Mouse (Mus musculus) liver, embryonic 14.5 days (tissue): ENCODE data around the gene Mei1. TPM values are rescaled to one million over a fixed set of nuclear protein-coding genes. Genes with fewer than 3 reads are reported as not detected.

ENCODE experiments used
- ATAC-seq: fragments of 200-750 bp; cut with Nextera tagmentation; 2 replicates; pipeline ENCODE4 v1.8.0; 2017; ENCODE audit warnings: moderate number of reproducible peaks, mild to moderate bottlenecking, moderate library complexity; ENCODE audit not compliant: insufficient read depth
- DNase-seq, 3 experiments: peaks; one replicate each; pipeline ENCODE4 v3.0.0-alpha.2; 2012 to 2013; ENCODE audit warnings: low read depth in 3 of 3, low spot score in 3 of 3
- H3K27ac ChIP-seq: fragments of 300-500 bp; sonication (generic); 2 replicates; pipeline ENCODE4 v1.5.1; 2014; ENCODE audit warnings: moderate library complexity, mild to moderate bottlenecking, control low read depth, inconsistent platforms
- H3K27me3 ChIP-seq: fragments of 300-500 bp; sonication (generic); 2 replicates; pipeline ENCODE4 v1.6.1; 2014; ENCODE audit warnings: mild to moderate bottlenecking, low read length, moderate library complexity; ENCODE audit not compliant: control insufficient read depth, insufficient read depth
- H3K36me3 ChIP-seq: fragments of 300-500 bp; sonication (generic); replicated peaks from 2 replicates; pipeline ENCODE4 v1.6.1; 2014; ENCODE audit warnings: low read depth; ENCODE audit not compliant: control insufficient read depth, insufficient read depth
- H3K4me1 ChIP-seq, 2 experiments: fragments of 200-500 bp in 1 of 2; fragments of 300-500 bp in 1 of 2; sonication (generic) in 1 of 2; replicated peaks; 2 replicates each; pipeline ENCODE4 v1.6.1; 2012 to 2014; ENCODE audit warnings: antibody characterized with exemption in 1 of 2, inconsistent platforms in 1 of 2, low read length in 1 of 2; ENCODE audit not compliant: control insufficient read depth in 2 of 2, insufficient read depth in 2 of 2
- H3K4me2 ChIP-seq: fragments of 300-500 bp; sonication (generic); 2 replicates; pipeline ENCODE4 v1.6.1; 2014; ENCODE audit warnings: low read depth, mild to moderate bottlenecking, control low read depth, moderate library complexity
- H3K4me3 ChIP-seq, 2 experiments: fragments of 200-500 bp in 1 of 2; fragments of 300-500 bp in 1 of 2; sonication (generic) in 1 of 2; 2 replicates each; pipeline ENCODE4 v1.5.1; 2012 to 2014; ENCODE audit warnings: low read depth in 2 of 2, low read length in 2 of 2, mild to moderate bottlenecking in 2 of 2, control low read depth in 1 of 2, inconsistent platforms in 1 of 2, moderate library complexity in 1 of 2; ENCODE audit not compliant: insufficient read depth in 1 of 2
- H3K9ac ChIP-seq: fragments of 300-500 bp; sonication (generic); replicated peaks from 2 replicates; pipeline ENCODE4 v1.6.1; 2014; ENCODE audit warnings: mild to moderate bottlenecking, control low read depth, moderate library complexity
- H3K9me3 ChIP-seq: fragments of 300-500 bp; sonication (generic); 2 replicates; pipeline ENCODE4 v1.6.1; 2016; ENCODE audit warnings: low read length, mixed read lengths; ENCODE audit not compliant: control insufficient read depth
- CTCF ChIP-seq: IDR thresholded peaks from 2 replicates; pipeline ENCODE4 v1.5.1; 2016; ENCODE audit warnings: antibody characterized with exemption, low read depth, control low read depth
- EP300 ChIP-seq: IDR thresholded peaks from 2 replicates; pipeline ENCODE4 v1.6.1; 2016; ENCODE audit warnings: antibody characterized with exemption, low read depth
- WGBS: fragments of 180-500 bp; shearing (Covaris S2); extraction: QIAGEN DNeasy Blood & Tissue Kit; methylation state at CpG from one replicate; pipeline ENCODE4 v1.1.7; 2014; ENCODE audit not compliant: insufficient replicate concordance; 5-methylcytosine and 5-hydroxymethylcytosine counted together
- polyA plus RNA-seq, 2 experiments: library from polyadenylated mRNA; depleted of rRNA in 1 of 2; stranded (reverse) in 1 of 2; unstranded in 1 of 2; fragments of >200 nt; fragmentation: Nextera tagmentation in 1 of 2; extraction: Ambion mirVana in 1 of 2; gene quantifications; 2 replicates each; pipeline versions ENCODE4 v1.2.1 to v1.2.3; 2012 to 2014

Gene Mei1
- polyA plus RNA-seq, 2 experiments = not detected

GRCm38 (mm10) chr15:82148510-82148911 is 78.7 kb downstream of the Mei1 start:
- H3K4me3 ChIP-seq = peak overlapping the region; percentile 72 to 98
- H3K9me3 ChIP-seq = no peaks in the 10 kb centered on the region
- ATAC-seq = no peak
- H3K4me1 ChIP-seq = peaks cover 30 to 44% of the 10 kb centered on the region in 2 experiments
- peak overlapping the region; percentile 43 for H3K27ac ChIP-seq
- peak overlapping the region; percentile 92 for H3K4me2 ChIP-seq
- no peaks in the 10 kb centered on the region; the same call in 1 of the 2 replicates for H3K36me3 ChIP-seq
- DNase-seq = peak in 1 of 3 experiments; percentile 68
- H3K27me3 ChIP-seq = no peaks in the 10 kb centered on the region
- peak overlapping the region; percentile 89 for H3K9ac ChIP-seq
- no peak for TF ChIP-seq CTCF
- no peak for TF ChIP-seq EP300
- 18% methylated on average over 9 of the region's 9 CpGs for WGBS

GRCm38 (mm10) chr15:82150042-82150441 is 80.2 kb downstream of the Mei1 start:
- Histone ChIP-seq H3K9ac (no peak overlapping the region), H3K4me1 (peaks cover 30 to 38% of the 10 kb centered on the region in 2 experiments), H3K4me2 (no peak overlapping the region), H3K9me3 (no peaks in the 10 kb centered on the region), H3K27me3 (no peaks in the 10 kb centered on the region), H3K27ac (no peak overlapping the region), H3K36me3 (no peaks in the 10 kb centered on the region; the same call in 1 of the 2 replicates), H3K4me3 (no peak overlapping the region)
- no peak for ATAC-seq
- no peak for TF ChIP-seq EP300
- TF ChIP-seq CTCF = no peak
- no peak for DNase-seq

- Histone ChIP-seq H3K36me3 (no peaks in the 10 kb centered on the region; the same call in 1 of the 2 replicates), H3K4me3 (no peak overlapping the region), H3K9ac (no peak overlapping the region), H3K4me1 (peaks cover 23 to 28% of the 10 kb centered on the region in 2 experiments), H3K27ac (no peak overlapping the region), H3K9me3 (no peaks in the 10 kb centered on the region), H3K27me3 (no peaks in the 10 kb centered on the region), H3K4me2 (no peak overlapping the region)
- DNase-seq = no peak
- 72% methylated on average over 4 of the region's 4 CpGs for WGBS
- TF ChIP-seq EP300 = no peak
- TF ChIP-seq CTCF = no peak
- no peak for ATAC-seq
Observed at GRCm38 (mm10) chr15:82151176-82151575, 81.4 kb downstream of the Mei1 start.

- H3K4me1 ChIP-seq = peaks cover 22 to 28% of the 10 kb centered on the region in 2 experiments
- no peak overlapping the region for H3K27ac ChIP-seq
- no peak overlapping the region for H3K4me3 ChIP-seq
- ATAC-seq = no peak
- no peak for TF ChIP-seq CTCF
- no peak for TF ChIP-seq EP300
- no peak overlapping the region for H3K4me2 ChIP-seq
- DNase-seq = no peak
- WGBS = 61% methylated on average over 12 of the region's 12 CpGs
- H3K9ac ChIP-seq = no peak overlapping the region
- H3K9me3 ChIP-seq = no peaks in the 10 kb centered on the region
- H3K36me3 ChIP-seq = no peaks in the 10 kb centered on the region; the same call in 1 of the 2 replicates
- no peaks in the 10 kb centered on the region for H3K27me3 ChIP-seq
Observed at GRCm38 (mm10) chr15:82152022-82152421, 82.2 kb downstream of the Mei1 start.

- 74% methylated on average over 7 of the region's 7 CpGs for WGBS
- ATAC-seq = no peak
- no peak for TF ChIP-seq CTCF
- TF ChIP-seq EP300 = no peak
- H3K27me3 ChIP-seq = no peaks in the 10 kb centered on the region
- H3K9ac ChIP-seq = no peak overlapping the region
- no peak overlapping the region for H3K4me2 ChIP-seq
- no peaks in the 10 kb centered on the region for H3K9me3 ChIP-seq
- no peak overlapping the region for H3K27ac ChIP-seq
- no peak for DNase-seq
- no peaks in the 10 kb centered on the region; the same call in 1 of the 2 replicates for H3K36me3 ChIP-seq
- H3K4me3 ChIP-seq = no peak overlapping the region
- H3K4me1 ChIP-seq = peaks cover 22 to 28% of the 10 kb centered on the region in 2 experiments
Observed at GRCm38 (mm10) chr15:82152435-82152834, 82.6 kb downstream of the Mei1 start.
